Mouse (Mus musculus): ENCODE data around the gene Trpv6.

- TF ChIP-seq CTCF (IDR thresholded peaks at IDR 0.05; ENCODE audit: insufficient read depth, low read depth, low read length) (no peak), POLR2A (IDR thresholded peaks at IDR 0.05; ENCODE audit: insufficient read depth, low read depth, low read length) (no peak)
Observed at GRCm38 (mm10) chr6:41607637-41608036, 28.6 kb downstream of the Trpv6 start.
